Mouse (Mus musculus) layer of hippocampus, postnatal 14 days (tissue): ENCODE measurements at regions not wholly inside any gene's neighbourhood (a gene's known extent, or its start where the extent isn't known, plus 50 kb on each side); places are given as distances from the start of the nearest gene placed in this dataset.

Experiments
- DNase-seq, 2 experiments: peaks; one replicate each; pipeline ENCODE4 v3.0.0; 2021 to 2022; ENCODE audit warnings: low spot score in 2 of 2, mixed read lengths in 1 of 2

- no peak for DNase-seq
These were observed 114.8 kb upstream of the Vangl1 start for GRCm38 (mm10) chr3:102319331-102319730.

GRCm38 (mm10) chr3:102316151-102316550 is 111.7 kb upstream of the Vangl1 start:
- no peak for DNase-seq

- DNase-seq: no peak
These were observed 107.2 kb upstream of the Vangl1 start for GRCm38 (mm10) chr3:102311482-102312225.

- DNase-seq: no peak
These were observed 105.8 kb upstream of the Vangl1 start for GRCm38 (mm10) chr3:102310243-102310642.

GRCm38 (mm10) chr3:102309756-102310155 is 105.3 kb upstream of the Vangl1 start:
- peak; percentile 47 to 53 for DNase-seq

GRCm38 (mm10) chr3:102307656-102308055 is 103.2 kb upstream of the Vangl1 start:
- DNase-seq: no peak

- no peak for DNase-seq
These were observed 87.9 kb upstream of the Vangl1 start for GRCm38 (mm10) chr3:102292385-102292784.

- DNase-seq: no peak
These were observed 77.5 kb upstream of the Vangl1 start for GRCm38 (mm10) chr3:102281983-102282382.

- no peak for DNase-seq
These were observed 72.3 kb upstream of the Vangl1 start for GRCm38 (mm10) chr3:102276758-102277157.

- DNase-seq: no peak
These were observed 71.8 kb upstream of the Vangl1 start for GRCm38 (mm10) chr3:102276283-102276682.

GRCm38 (mm10) chr3:102275256-102276022 is 70.9 kb upstream of the Vangl1 start:
- no peak for DNase-seq

GRCm38 (mm10) chr3:102270779-102271178 is 66.3 kb upstream of the Vangl1 start:
- no peak for DNase-seq

GRCm38 (mm10) chr3:102270257-102270656 is 65.8 kb upstream of the Vangl1 start:
- DNase-seq: no peak

GRCm38 (mm10) chr3:102266136-102266535 is 61.6 kb upstream of the Vangl1 start:
- no peak for DNase-seq

GRCm38 (mm10) chr3:102265146-102265545 is 60.7 kb upstream of the Vangl1 start:
- DNase-seq: no peak

GRCm38 (mm10) chr3:102263326-102263725 is 58.8 kb upstream of the Vangl1 start:
- DNase-seq: no peak

- DNase-seq: no peak
These were observed 58.2 kb upstream of the Vangl1 start for GRCm38 (mm10) chr3:102262665-102263064.

GRCm38 (mm10) chr3:102261517-102261916 is 57.0 kb upstream of the Vangl1 start:
- DNase-seq: no peak
